Mouse (Mus musculus) C2C12 (cell line): ENCODE measurements around the gene Gdpgp1. TPM values are rescaled to one million over a fixed set of nuclear protein-coding genes. Genes with fewer than 3 reads are reported as not detected.

ENCODE experiments used
- H3K27me3 ChIP-seq: one replicate; pipeline ENCODE4 v1.6.1; 2011; ENCODE audit not compliant: control insufficient read depth, insufficient read depth, insufficient read length
- H3K36me3 ChIP-seq: one replicate; pipeline ENCODE4 v1.6.1; 2011; ENCODE audit not compliant: control insufficient read depth, insufficient read depth
- H3K4me3 ChIP-seq: one replicate; pipeline ENCODE4 v1.5.1; 2011; ENCODE audit warnings: mild to moderate bottlenecking, control low read depth; ENCODE audit not compliant: poor library complexity, insufficient read depth, severe bottlenecking
- H3K79me2 ChIP-seq: one replicate; pipeline ENCODE4 v1.6.1; 2011; ENCODE audit not compliant: control insufficient read depth, insufficient read depth
- H3K79me3 ChIP-seq: one replicate; pipeline ENCODE4 v1.6.1; 2011; ENCODE audit warnings: low read depth, control low read depth
- H3ac ChIP-seq: one replicate; pipeline ENCODE3; 2011; ENCODE audit warnings: low read depth; ENCODE audit not compliant: control insufficient read depth, insufficient read length
- CEBPB ChIP-seq: IDR thresholded peaks from one replicate; pipeline ENCODE4 v1.6.1; 2011; ENCODE audit warnings: low read depth, mild to moderate bottlenecking, control low read depth, moderate library complexity
- CTCF ChIP-seq: IDR thresholded peaks from one replicate; pipeline ENCODE4 v1.5.1; 2011; ENCODE audit not compliant: control insufficient read depth, insufficient read depth, insufficient read length
- FOSL1 ChIP-seq: IDR thresholded peaks from one replicate; pipeline ENCODE4 v1.8.0; 2011; ENCODE audit warnings: mild to moderate bottlenecking, low read length; ENCODE audit not compliant: poor library complexity, insufficient read depth, severe bottlenecking
- MAX ChIP-seq: IDR thresholded peaks from one replicate; pipeline ENCODE4 v1.6.1; 2011; ENCODE audit warnings: mild to moderate bottlenecking, control low read depth
- MYOD1 ChIP-seq: IDR thresholded peaks from one replicate; pipeline ENCODE4 v1.6.1; 2011; ENCODE audit warnings: low read depth; ENCODE audit not compliant: control insufficient read depth, insufficient read length
- MYOG ChIP-seq: IDR thresholded peaks from one replicate; pipeline ENCODE4 v1.6.1; 2011; ENCODE audit not compliant: control insufficient read depth, insufficient read length; ENCODE audit errors: extremely low read depth
- USF1 ChIP-seq: IDR thresholded peaks from one replicate; pipeline ENCODE4 v1.6.1; 2011; ENCODE audit warnings: low read depth, mild to moderate bottlenecking, control low read depth, moderate library complexity
- long read RNA-seq, 2 experiments: library from polyadenylated mRNA; unstranded; transcript quantifications; one replicate each; pipeline ENCODE4 v2.0.0; 2019 to 2020
- polyA plus RNA-seq: library from polyadenylated mRNA; unstranded; fragments of >200 nt; fragmentation: generic; extraction: Trizol; gene quantifications from one replicate; pipeline ENCODE4 v1.2.1, GENCODE M21; 2012; ENCODE audit warnings: missing spikeins

The Gdpgp1 gene
- polyA plus RNA-seq, result 1.2 TPM
- long read RNA-seq, experiment 1, full-length matches to known transcripts, result 2 of 3 reads
- long read RNA-seq, experiment 1, partial matches to known transcripts, result 0 of 3 reads
- long read RNA-seq, experiment 1, other reads (novel, unspliced or antisense), result 1 of 3 reads
- long read RNA-seq, experiment 2, full-length matches to known transcripts, result 41 of 41 reads
- long read RNA-seq, experiment 2, partial matches to known transcripts, result 0 of 41 reads
- long read RNA-seq, experiment 2, other reads (novel, unspliced or antisense), result 0 of 41 reads

- peak within 1 kb of the TSS; percentile 48 for H3K4me3 ChIP-seq
- TF ChIP-seq MYOG, result no peak
- TF ChIP-seq CTCF, result no peak
- peak; percentile 79 for TF ChIP-seq MAX
- TF ChIP-seq USF1, result peak; percentile 94
- peaks cover 14% of the 10 kb centered on the region for H3K79me2 ChIP-seq
- peaks cover 13% of the 10 kb centered on the region for H3K36me3 ChIP-seq
- H3ac ChIP-seq, result peak within 1 kb of the TSS; percentile 78
- H3K79me3 ChIP-seq, result peaks cover 2% of the 10 kb centered on the region
- H3K27me3 ChIP-seq, result no peaks in the 10 kb centered on the region
Measured at GRCm38 (mm10) chr7:80232489-80233029, at the start of gene Gdpgp1, which contains the start of gene Cib1. TSS of gene Gdpgp1 (plus strand) at chr7:80232865. TSS of gene Cib1 (minus strand) at chr7:80232813.

GRCm38 (mm10) chr7:80183466-80183865 lies 49.2 kb upstream of the Gdpgp1 start:
- H3ac ChIP-seq, result no peak overlapping the region
- TF ChIP-seq MYOD1, result no peak
- TF ChIP-seq MYOG, result no peak
- no peak for TF ChIP-seq CTCF
- no peak for TF ChIP-seq FOSL1
- TF ChIP-seq MAX, result no peak
- H3K36me3 ChIP-seq, result no peaks in the 10 kb centered on the region
- no peak overlapping the region for H3K4me3 ChIP-seq
- peaks cover 10% of the 10 kb centered on the region for H3K79me3 ChIP-seq
- H3K79me2 ChIP-seq, result peaks cover 15% of the 10 kb centered on the region
- H3K27me3 ChIP-seq, result no peaks in the 10 kb centered on the region

- H3K79me3 ChIP-seq, result peaks cover 11% of the 10 kb centered on the region
- no peak overlapping the region for H3K4me3 ChIP-seq
- peaks cover 20% of the 10 kb centered on the region for H3K79me2 ChIP-seq
- no peak for TF ChIP-seq FOSL1
- no peak for TF ChIP-seq MYOG
- TF ChIP-seq USF1, result no peak
- TF ChIP-seq CTCF, result no peak
- TF ChIP-seq MYOD1, result no peak
- no peak for TF ChIP-seq MAX
- no peak for TF ChIP-seq CEBPB
- H3K36me3 ChIP-seq, result no peaks in the 10 kb centered on the region
- no peaks in the 10 kb centered on the region for H3K27me3 ChIP-seq
- no peak overlapping the region for H3ac ChIP-seq
Measured at GRCm38 (mm10) chr7:80183969-80184368, 48.7 kb upstream of the Gdpgp1 start.

- Histone ChIP-seq H3ac (no peak overlapping the region), H3K27me3 (no peaks in the 10 kb centered on the region), H3K79me2 (peaks cover 26% of the 10 kb centered on the region), H3K4me3 (no peak overlapping the region), H3K36me3 (no peaks in the 10 kb centered on the region), H3K79me3 (peaks cover 14% of the 10 kb centered on the region)
- TF ChIP-seq USF1, result no peak
- TF ChIP-seq CEBPB, result no peak
- no peak for TF ChIP-seq CTCF
- no peak for TF ChIP-seq MAX
- TF ChIP-seq MYOD1, result no peak
- no peak for TF ChIP-seq FOSL1
- no peak for TF ChIP-seq MYOG
Measured at GRCm38 (mm10) chr7:80184551-80184950, 48.1 kb upstream of the Gdpgp1 start.

- H3K4me3 ChIP-seq, result no peak overlapping the region
- no peak overlapping the region for H3ac ChIP-seq
- H3K79me2 ChIP-seq, result peaks cover 30% of the 10 kb centered on the region
- H3K36me3 ChIP-seq, result no peaks in the 10 kb centered on the region
- peaks cover 18% of the 10 kb centered on the region for H3K79me3 ChIP-seq
- TF ChIP-seq CEBPB (no peak), MYOG (no peak), FOSL1 (no peak), CTCF (no peak), MYOD1 (no peak), USF1 (no peak), MAX (no peak)
- H3K27me3 ChIP-seq, result no peaks in the 10 kb centered on the region
Measured at GRCm38 (mm10) chr7:80184968-80185367, 47.7 kb upstream of the Gdpgp1 start.

GRCm38 (mm10) chr7:80186021-80186420 lies 46.6 kb upstream of the Gdpgp1 start:
- Histone ChIP-seq H3K27me3 (no peaks in the 10 kb centered on the region), H3K79me2 (peaks cover 40% of the 10 kb centered on the region), H3K36me3 (no peaks in the 10 kb centered on the region), H3K79me3 (peaks cover 25% of the 10 kb centered on the region), H3K4me3 (peak overlapping the region; percentile 34), H3ac (peak overlapping the region; percentile 63)
- TF ChIP-seq FOSL1 (no peak), MYOD1 (no peak), CEBPB (no peak), CTCF (no peak), MYOG (no peak), MAX (no peak), USF1 (no peak)
